Mouse (Mus musculus) lung, postnatal 0 days (tissue): ENCODE measurements around the gene Gm49354.

Source experiments
- CTCF ChIP-seq: IDR thresholded peaks from 2 replicates; pipeline ENCODE4 v1.5.1; 2016; ENCODE audit warnings: antibody characterized with exemption, mild to moderate bottlenecking
- EP300 ChIP-seq: IDR thresholded peaks from 2 replicates; pipeline ENCODE4 v1.6.1; 2016; ENCODE audit warnings: antibody characterized with exemption, mild to moderate bottlenecking, control low read depth

DNA sequence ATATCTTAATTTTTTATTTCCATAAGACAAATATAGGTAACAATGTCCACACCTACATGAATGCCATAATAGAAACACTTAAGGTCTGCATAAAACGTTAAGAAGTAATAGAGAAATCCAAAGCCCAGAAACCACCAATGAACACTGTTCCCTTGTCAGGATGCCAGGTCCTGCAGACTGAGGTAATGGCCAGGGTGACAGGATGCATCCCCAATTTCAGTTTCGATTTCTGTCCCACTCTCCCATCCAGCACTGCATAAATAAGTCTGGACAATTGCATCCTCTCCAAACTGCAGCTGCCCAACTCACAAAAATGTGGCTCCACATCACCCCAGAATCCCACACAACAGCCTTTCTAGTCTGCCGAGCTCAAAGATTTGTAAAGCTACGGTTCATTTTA lies 38.1 kb upstream of the Gm49354 start:
- TF ChIP-seq EP300, result no peak
- TF ChIP-seq CTCF, result no peak
